Mouse (Mus musculus) neural tube, embryonic 11.5 days (tissue): ENCODE data around the gene Klk8. TPM values are rescaled to one million over a fixed set of nuclear protein-coding genes. Genes with fewer than 3 reads are reported as not detected.

Experiments
- ATAC-seq: fragments of 200-750 bp; cut with Nextera tagmentation; 2 replicates; pipeline ENCODE4 v1.8.0; 2017; ENCODE audit warnings: moderate number of reproducible peaks, mild to moderate bottlenecking, moderate TSS enrichment, moderate library complexity; ENCODE audit not compliant: insufficient read depth, low FRiP score, low TSS enrichment
- DNase-seq: peaks from one replicate; pipeline ENCODE4 v3.0.0-alpha.2; 2015; ENCODE audit warnings: low spot score
- H3K27ac ChIP-seq: fragments of 300-500 bp; sonication (generic); 2 replicates; pipeline ENCODE4 v1.5.1; 2014; ENCODE audit warnings: low read depth, mild to moderate bottlenecking, low read length
- H3K27me3 ChIP-seq: fragments of 300-500 bp; sonication (generic); 2 replicates; pipeline ENCODE4 v1.6.1; 2014; ENCODE audit warnings: mild to moderate bottlenecking, low read length, mixed read lengths; ENCODE audit not compliant: control insufficient read depth, insufficient read depth
- H3K36me3 ChIP-seq: fragments of 300-500 bp; sonication (generic); 2 replicates; pipeline ENCODE4 v1.6.1; 2014; ENCODE audit warnings: mild to moderate bottlenecking, low read length, moderate library complexity, mixed read lengths; ENCODE audit not compliant: control insufficient read depth, insufficient read depth
- H3K4me1 ChIP-seq: fragments of 300-500 bp; sonication (generic); 2 replicates; pipeline ENCODE4 v1.6.1; 2014; ENCODE audit warnings: low read length, mixed read lengths; ENCODE audit not compliant: control insufficient read depth, insufficient read depth
- H3K4me2 ChIP-seq: fragments of 300-500 bp; sonication (generic); 2 replicates; pipeline ENCODE4 v1.6.1; 2014; ENCODE audit warnings: low read depth, mild to moderate bottlenecking, moderate library complexity
- H3K4me3 ChIP-seq: fragments of 300-500 bp; sonication (generic); 2 replicates; pipeline ENCODE4 v1.5.1; 2014; ENCODE audit warnings: low read depth, low read length
- H3K9ac ChIP-seq: fragments of 300-500 bp; sonication (generic); 2 replicates; pipeline ENCODE4 v1.6.1; 2014; ENCODE audit warnings: mild to moderate bottlenecking, low read length
- H3K9me3 ChIP-seq: fragments of 300-500 bp; sonication (generic); 2 replicates; pipeline ENCODE4 v1.6.1; 2016; ENCODE audit warnings: low read length; ENCODE audit not compliant: control insufficient read depth
- WGBS: fragments of 180-500 bp; shearing (Covaris S2); extraction: QIAGEN DNeasy Blood & Tissue Kit; methylation state at CpG from one replicate; pipeline ENCODE4 v1.1.7; 2014; 5-methylcytosine and 5-hydroxymethylcytosine counted together
- polyA plus RNA-seq: library from polyadenylated mRNA; unstranded; fragments of >200 nt; fragmentation: Nextera tagmentation; extraction: Ambion mirVana; gene quantifications from 2 replicates; pipeline ENCODE4 v1.2.1, GENCODE M21; 2014

The Klk8 gene
- polyA plus RNA-seq, result 8.6 and 9.4 TPM in 2 replicates

DNA sequence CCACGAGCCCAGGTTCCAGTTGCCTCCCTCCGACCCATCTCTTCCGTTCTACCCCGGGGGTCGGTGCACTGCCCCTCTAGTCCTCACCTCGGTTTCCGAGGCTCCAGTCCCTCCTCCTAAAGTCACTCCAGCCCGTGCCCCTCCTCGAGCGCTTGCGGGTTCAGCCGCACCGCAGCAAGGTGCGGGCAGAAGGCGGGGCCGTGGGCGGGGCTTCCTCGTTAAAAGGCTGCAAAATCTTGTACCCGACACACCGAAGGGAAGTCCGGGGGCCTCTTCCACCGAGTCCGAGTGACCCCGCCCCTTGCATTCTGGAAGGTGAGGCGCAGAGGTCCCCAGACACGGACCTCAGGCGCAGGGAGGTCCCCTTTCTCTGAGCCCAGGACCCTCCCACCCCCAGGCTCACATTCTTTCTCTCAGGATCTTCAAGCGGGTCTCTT lies at the start of gene Klk8:
TSS of gene Klk8 (plus strand) at position 245 of the 437 bp plus-strand sequence.
- Histone ChIP-seq H3K4me1 (no peaks in the 10 kb centered on the region), H3K4me3 (peak within 1 kb of the TSS; percentile 34), H3K36me3 (no peaks in the 10 kb centered on the region), H3K27me3 (peaks cover 14% of the 10 kb centered on the region), H3K4me2 (peak within 1 kb of the TSS; percentile 58), H3K9ac (peak within 1 kb of the TSS; percentile 44), H3K27ac (no peak within 1 kb of the TSS), H3K9me3 (no peaks in the 10 kb centered on the region)
- ATAC-seq (no peak), DNase-seq (no peak)
- under 1% methylated on average over 28 of the region's 28 CpGs for WGBS

- ATAC-seq, result no peak
- Histone ChIP-seq H3K4me2 (no peak overlapping the region), H3K36me3 (no peaks in the 10 kb centered on the region), H3K4me1 (no peaks in the 10 kb centered on the region), H3K27me3 (no peaks in the 10 kb centered on the region), H3K27ac (no peak overlapping the region), H3K4me3 (no peak overlapping the region), H3K9me3 (no peaks in the 10 kb centered on the region), H3K9ac (no peak overlapping the region)
- DNase-seq, result no peak
- 81% methylated on average over 1 of the region's 1 CpGs for WGBS
Measured at GRCm38 (mm10) chr7:43747788-43748187, 49.6 kb upstream of the Klk8 start.

DNA sequence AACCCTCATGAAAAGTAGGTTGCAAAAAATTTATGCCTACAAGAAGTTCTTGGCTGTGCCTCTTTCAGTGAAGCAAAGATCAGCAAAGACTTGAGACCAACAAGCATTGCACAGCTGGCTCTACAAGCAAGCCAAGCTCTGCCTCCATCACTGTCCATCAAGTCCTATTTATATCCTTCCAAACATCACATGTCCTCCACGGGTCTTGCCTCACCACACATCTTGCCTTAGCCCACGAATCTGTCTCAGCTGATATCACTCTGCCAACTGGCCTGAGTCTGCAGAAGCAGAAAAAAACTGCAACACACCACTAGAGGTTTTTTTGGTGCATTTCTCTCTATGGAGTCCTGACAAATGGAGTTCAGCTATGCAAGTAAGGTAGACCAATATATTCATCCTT lies 44.6 kb upstream of the Klk8 start:
- DNase-seq, result no peak
- H3K27me3 ChIP-seq, result no peaks in the 10 kb centered on the region
- no peak overlapping the region for H3K9ac ChIP-seq
- no peak overlapping the region for H3K4me3 ChIP-seq
- ATAC-seq, result no peak
- WGBS, result 67% methylated on average over 2 of the region's 2 CpGs
- no peak overlapping the region for H3K4me2 ChIP-seq
- H3K9me3 ChIP-seq, result no peaks in the 10 kb centered on the region
- no peaks in the 10 kb centered on the region for H3K36me3 ChIP-seq
- H3K27ac ChIP-seq, result no peak overlapping the region
- H3K4me1 ChIP-seq, result no peaks in the 10 kb centered on the region

DNA sequence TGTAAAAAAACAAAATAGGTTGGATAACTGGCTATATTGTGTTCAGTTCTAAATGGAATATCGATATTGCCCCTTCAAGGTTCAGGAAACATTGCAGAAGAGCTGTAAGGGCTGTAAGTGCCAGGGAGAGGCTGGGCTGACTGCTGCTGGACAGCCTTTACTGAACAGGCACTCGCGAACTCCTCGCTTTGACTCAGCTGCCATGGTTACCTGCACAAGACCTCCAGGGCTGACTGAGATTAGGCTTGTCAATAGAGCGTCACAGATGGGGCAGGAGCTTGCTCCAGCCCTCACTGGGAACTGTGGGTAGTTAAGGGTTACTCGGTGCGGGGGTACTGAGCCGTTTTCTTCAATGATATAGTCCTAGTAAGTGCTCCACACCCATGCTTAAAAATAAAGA lies 30.9 kb upstream of the Klk8 start:
- H3K27me3 ChIP-seq, result no peaks in the 10 kb centered on the region
- H3K4me3 ChIP-seq, result no peak overlapping the region
- no peak overlapping the region for H3K27ac ChIP-seq
- H3K9me3 ChIP-seq, result no peaks in the 10 kb centered on the region
- no peak for DNase-seq
- H3K9ac ChIP-seq, result no peak overlapping the region
- no peak overlapping the region for H3K4me2 ChIP-seq
- no peak for ATAC-seq
- no peaks in the 10 kb centered on the region for H3K36me3 ChIP-seq
- no peaks in the 10 kb centered on the region for H3K4me1 ChIP-seq
- 55% methylated on average over 8 of the region's 8 CpGs for WGBS

DNA sequence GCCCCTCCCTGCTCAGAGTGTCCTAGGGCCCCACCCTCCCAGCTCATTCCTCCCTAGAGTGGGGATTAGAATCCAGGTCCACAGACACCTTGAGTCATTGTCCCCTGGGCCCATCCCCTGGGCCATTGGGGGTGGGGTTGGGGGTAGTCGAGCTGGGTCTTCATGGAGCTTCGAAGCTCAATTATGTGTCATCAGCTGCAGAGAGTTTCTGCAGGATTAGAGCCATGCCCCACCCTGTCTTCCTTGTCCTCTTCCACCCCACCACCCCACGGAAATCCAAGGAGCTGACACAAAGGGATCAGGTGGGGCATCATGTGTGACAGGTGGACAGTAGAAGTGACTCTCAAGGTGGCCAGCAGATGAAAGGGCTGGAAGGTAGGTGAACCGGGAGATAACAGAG lies 28.8 kb upstream of the Klk8 start, which contains the start of gene Klk12:
TSS of gene Klk12 (plus strand) at position 301 of the 400 bp plus-strand sequence.
- Histone ChIP-seq H3K27ac (no peak within 1 kb of the TSS), H3K27me3 (no peaks in the 10 kb centered on the region), H3K9ac (no peak within 1 kb of the TSS), H3K9me3 (no peaks in the 10 kb centered on the region), H3K4me3 (no peak within 1 kb of the TSS), H3K4me1 (no peaks in the 10 kb centered on the region), H3K36me3 (no peaks in the 10 kb centered on the region), H3K4me2 (no peak within 1 kb of the TSS)
- ATAC-seq (no peak), DNase-seq (no peak)
- 85% methylated on average over 4 of the region's 4 CpGs for WGBS

DNA sequence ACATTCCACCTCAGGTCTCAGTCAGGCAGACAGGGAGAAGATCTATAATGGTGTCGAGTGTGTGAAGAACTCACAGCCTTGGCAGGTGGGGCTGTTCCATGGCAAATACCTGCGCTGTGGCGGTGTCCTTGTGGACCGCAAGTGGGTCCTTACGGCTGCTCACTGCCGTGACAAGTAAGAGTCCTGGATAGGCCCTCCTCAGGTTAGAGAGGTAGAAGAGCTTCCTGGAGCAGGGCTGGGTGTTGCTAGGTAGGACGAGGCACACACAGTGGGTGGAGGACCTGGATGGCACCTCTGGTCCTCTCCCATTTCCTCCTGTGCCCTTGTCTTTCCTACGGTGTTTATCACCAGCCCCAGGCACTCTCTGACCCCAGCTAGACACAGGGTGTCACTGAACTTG lies 27.7 kb upstream of the Klk8 start:
- Histone ChIP-seq H3K4me3 (no peak overlapping the region), H3K9ac (no peak overlapping the region), H3K27me3 (no peaks in the 10 kb centered on the region), H3K27ac (no peak overlapping the region), H3K4me2 (no peak overlapping the region), H3K9me3 (no peaks in the 10 kb centered on the region), H3K36me3 (no peaks in the 10 kb centered on the region), H3K4me1 (no peaks in the 10 kb centered on the region)
- WGBS, result 91% methylated on average over 8 of the region's 8 CpGs
- DNase-seq, result no peak
- ATAC-seq, result no peak

DNA sequence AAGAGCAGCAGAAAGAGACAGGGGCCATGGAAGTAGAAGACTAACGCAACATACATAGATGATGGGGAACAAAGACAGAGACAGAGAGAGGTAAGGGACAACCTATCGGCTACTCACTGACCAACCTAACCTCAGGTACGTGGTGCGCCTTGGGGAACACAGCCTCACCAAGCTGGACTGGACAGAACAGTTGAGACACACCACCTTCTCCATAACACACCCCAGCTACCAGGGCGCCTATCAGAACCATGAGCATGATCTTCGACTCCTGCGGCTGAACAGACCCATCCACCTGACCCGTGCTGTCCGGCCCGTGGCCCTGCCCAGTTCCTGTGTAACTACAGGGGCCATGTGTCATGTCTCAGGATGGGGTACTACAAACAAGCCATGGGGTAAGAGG lies 26.7 kb upstream of the Klk8 start:
- Histone ChIP-seq H3K4me3 (no peak overlapping the region), H3K27ac (no peak overlapping the region), H3K4me1 (no peaks in the 10 kb centered on the region), H3K9ac (no peak overlapping the region), H3K9me3 (no peaks in the 10 kb centered on the region), H3K27me3 (no peaks in the 10 kb centered on the region), H3K4me2 (no peak overlapping the region), H3K36me3 (no peaks in the 10 kb centered on the region)
- no peak for ATAC-seq
- no peak for DNase-seq
- 95% methylated on average over 10 of the region's 10 CpGs for WGBS

DNA sequence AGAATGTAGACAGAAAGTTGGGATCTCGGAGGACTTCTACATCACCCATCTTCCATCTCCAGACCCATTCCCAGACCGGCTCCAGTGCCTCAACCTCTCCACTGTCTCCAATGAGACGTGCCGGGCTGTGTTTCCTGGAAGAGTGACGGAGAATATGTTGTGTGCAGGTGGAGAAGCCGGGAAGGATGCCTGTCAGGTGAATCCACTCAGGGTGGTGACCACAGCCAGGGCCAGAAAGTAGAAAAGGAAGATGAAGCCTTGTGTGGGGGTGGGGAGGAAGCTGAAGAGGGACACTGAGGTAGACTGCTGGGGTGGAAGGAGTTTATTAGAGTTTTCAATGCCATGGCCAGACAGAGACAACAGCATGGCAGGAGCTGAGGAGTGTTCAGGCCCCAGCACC lies 25.5 kb upstream of the Klk8 start:
- WGBS, result 90% methylated on average over 6 of the region's 6 CpGs
- Histone ChIP-seq H3K4me3 (no peak overlapping the region), H3K9me3 (no peaks in the 10 kb centered on the region), H3K27ac (no peak overlapping the region), H3K27me3 (no peaks in the 10 kb centered on the region), H3K4me1 (no peaks in the 10 kb centered on the region), H3K36me3 (no peaks in the 10 kb centered on the region), H3K4me2 (no peak overlapping the region), H3K9ac (no peak overlapping the region)
- DNase-seq, result no peak
- ATAC-seq, result no peak

DNA sequence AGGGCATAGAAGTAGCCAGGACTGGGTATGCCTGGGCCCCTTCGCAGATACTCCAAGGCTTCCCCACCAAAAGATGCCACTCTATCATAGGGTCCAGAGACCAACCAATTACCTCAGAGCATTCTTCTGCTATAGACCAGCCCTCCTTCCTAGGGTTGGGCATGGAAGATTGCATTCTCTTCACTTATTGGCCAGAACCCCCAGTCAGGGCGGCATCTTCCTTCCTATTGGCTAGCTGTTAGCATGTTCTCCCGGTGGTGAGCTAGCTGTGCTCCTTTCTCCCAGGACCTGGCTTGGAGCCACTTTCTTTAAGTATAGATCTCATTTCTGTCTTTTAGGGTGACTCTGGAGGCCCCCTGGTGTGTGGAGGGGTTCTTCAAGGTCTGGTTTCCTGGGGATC lies 24.5 kb upstream of the Klk8 start:
- 67% methylated on average over 3 of the region's 3 CpGs for whole genome bisulfite sequencing
- Histone ChIP-seq H3K4me3 (no peak overlapping the region), H3K4me2 (no peak overlapping the region), H3K9ac (no peak overlapping the region), H3K36me3 (no peaks in the 10 kb centered on the region), H3K27me3 (no peaks in the 10 kb centered on the region), H3K9me3 (no peaks in the 10 kb centered on the region), H3K27ac (no peak overlapping the region), H3K4me1 (no peaks in the 10 kb centered on the region)
- no peak for ATAC-seq
- DNase-seq, result no peak
